Mouse (Mus musculus) small intestine, adult 2 months (tissue): ENCODE measurements around the gene Tuba1a.

Experiments used
- CTCF ChIP-seq: fragments of 200-500 bp; IDR thresholded peaks from 2 replicates; pipeline ENCODE4 v1.5.1; 2012; ENCODE audit warnings: low read depth, mild to moderate bottlenecking, control low read depth, inconsistent platforms, low read length, moderate library complexity, mixed read lengths; ENCODE audit not compliant: insufficient replicate concordance, insufficient read length; ENCODE audit errors: extremely low read depth
- POLR2A ChIP-seq: fragments of 200-500 bp; IDR thresholded peaks from 2 replicates; pipeline ENCODE4 v1.6.1; 2012; ENCODE audit warnings: low read depth, mild to moderate bottlenecking, control low read depth, inconsistent platforms, low read length, moderate library complexity

DNA sequence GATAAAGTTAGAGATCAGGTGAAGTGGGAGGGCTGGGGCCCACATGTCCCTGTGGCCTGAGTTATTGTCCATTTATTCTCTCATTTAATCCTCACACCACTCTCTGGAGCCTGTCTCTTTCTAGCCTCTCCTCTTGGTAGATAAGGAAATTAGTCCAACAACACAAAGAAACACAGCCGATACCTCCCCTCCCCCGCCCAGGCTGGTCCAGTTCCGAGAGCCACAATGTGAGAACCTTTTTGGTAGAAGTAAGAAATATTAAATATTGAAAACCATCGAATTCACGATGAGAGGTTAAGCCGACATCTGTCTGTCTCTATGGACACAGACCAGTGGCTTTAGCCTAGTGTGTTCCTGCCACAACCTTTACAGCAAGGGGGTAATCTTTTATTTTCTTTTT lies 31.2 kb upstream of the Tuba1a start:
- TF ChIP-seq CTCF (no peak), POLR2A (no peak)
